13 mouse cellular contexts compared by ENCODE assay signal in genomic region chr5:98253147-98253546, GRCm38 (mm10). TPM values are rescaled to one million over a fixed set of nuclear protein-coding genes. Genes with fewer than 3 reads are reported as not detected.
DNase-seq lines count a peak whose midpoint lies in the region; ATAC-seq and TF ChIP-seq lines count a peak whose summit lies in the region.
"Had no signal": no experiment of that assay in that cellular context is flagged by ENCODE, and none has a peak within 500 bp of the region (broad histone marks: within the 10 kb centered on the region; RNA-seq: fewer than 3 reads in every experiment).

No protein-coding gene starts in this region.

- no peak for TF ChIP-seq POLR2A in thymus, adult 2 months (IDR thresholded peaks at IDR 0.05; ENCODE audit: control insufficient read depth, extremely low read depth, insufficient read depth, low read length, poor library complexity)

- no peak for TF ChIP-seq CTCF in midbrain, postnatal 0 days (IDR thresholded peaks at IDR 0.05)
- TF ChIP-seq CTCF in thymus, adult 2 months (IDR thresholded peaks at IDR 0.05; ENCODE audit: borderline replicate concordance, control insufficient read depth, extremely low read depth, insufficient read depth, low read length, poor library complexity), result no peak

- 19% methylated on average over 6 of the region's 6 CpGs for WGBS in hindbrain, embryonic 10.5 days
- 27% methylated on average over 6 of the region's 6 CpGs for WGBS in hindbrain, embryonic 16.5 days
- WGBS in hindbrain, embryonic 14.5 days, result 19% methylated on average over 6 of the region's 6 CpGs
- 33% methylated on average over 6 of the region's 6 CpGs for WGBS in midbrain, postnatal 0 days
- 33% methylated on average over 6 of the region's 6 CpGs for WGBS in thymus, adult 2 months

- no peak overlapping the region for H3K9ac ChIP-seq in hindbrain, embryonic 16.5 days (ENCODE audit: low read depth, low read length)
- H3K9ac ChIP-seq in hindbrain, embryonic 14.5 days, result no peak overlapping the region
- H3K9ac ChIP-seq in midbrain, postnatal 0 days (replicated peaks; ENCODE audit: low read length, poor library complexity, severe bottlenecking), result no peak overlapping the region
- H3K9ac ChIP-seq: liver, embryonic 13.5 days had no signal

- DNase-seq in hindbrain, embryonic 10.5 days (ENCODE audit: low spot score), result peak; percentile 35
- peak; percentile 63 for DNase-seq in embryo, embryonic 10.5 days (ENCODE audit: low spot score)
- no peak for DNase-seq in hindbrain, embryonic 14.5 days (ENCODE audit: low spot score)
- DNase-seq in midbrain, postnatal 0 days (ENCODE audit: low spot score), result no peak
- no peak for DNase-seq in gastrocnemius, postnatal 14 days
- DNase-seq in thymus, adult 2 months, result no peak
- no peak for DNase-seq in layer of hippocampus, adult 9-10 months (ENCODE audit: low spot score)
- DNase-seq: liver, embryonic 13.5 days had no signal

- intact Hi-C loops in gastrocnemius, postnatal 14 days (cut with DNase I; ENCODE audit: low total_unique reads), result no loop called here

- H3K4me2 ChIP-seq in hindbrain, embryonic 16.5 days (ENCODE audit: low read length), result no peak overlapping the region
- peak overlapping the region; percentile 86 for H3K4me2 ChIP-seq in hindbrain, embryonic 14.5 days (replicated peaks)
- H3K4me2 ChIP-seq in midbrain, postnatal 0 days (ENCODE audit: low read depth, low read length, poor library complexity, severe bottlenecking), result peak overlapping the region; percentile 87; the same call in 1 of the 2 replicates

- no peaks in the 10 kb centered on the region for H3K36me3 ChIP-seq in hindbrain, embryonic 10.5 days
- H3K36me3 ChIP-seq in hindbrain, embryonic 16.5 days (ENCODE audit: control insufficient read depth, insufficient read depth, low read length), result no peaks in the 10 kb centered on the region
- H3K36me3 ChIP-seq in hindbrain, embryonic 14.5 days (replicated peaks; ENCODE audit: control insufficient read depth, insufficient read depth), result no peaks in the 10 kb centered on the region
- no peaks in the 10 kb centered on the region for H3K36me3 ChIP-seq in midbrain, postnatal 0 days (ENCODE audit: insufficient read depth, low read length)
- H3K36me3 ChIP-seq in thymus, adult 2 months (ENCODE audit: control insufficient read depth, insufficient read depth, low read length), result no peaks in the 10 kb centered on the region
- H3K36me3 ChIP-seq: liver, embryonic 13.5 days had no signal

- no peaks in the 10 kb centered on the region for H3K9me3 ChIP-seq in hindbrain, embryonic 10.5 days
- H3K9me3 ChIP-seq in hindbrain, embryonic 16.5 days (ENCODE audit: control insufficient read depth, low read length), result no peaks in the 10 kb centered on the region
- no peaks in the 10 kb centered on the region for H3K9me3 ChIP-seq in hindbrain, embryonic 14.5 days (ENCODE audit: control insufficient read depth, low read length)
- H3K9me3 ChIP-seq in midbrain, postnatal 0 days (ENCODE audit: low read length), result no peaks in the 10 kb centered on the region
- H3K9me3 ChIP-seq: liver, embryonic 13.5 days; megakaryocyte, embryonic 14.5 days had no signal

- peaks cover 84% of the 10 kb centered on the region for H3K27me3 ChIP-seq in hindbrain, embryonic 10.5 days (ENCODE audit: insufficient read depth, poor library complexity, severe bottlenecking)
- peaks cover 10% of the 10 kb centered on the region for H3K27me3 ChIP-seq in hindbrain, embryonic 16.5 days (replicated peaks; ENCODE audit: control insufficient read depth, insufficient read depth, low read length)
- H3K27me3 ChIP-seq in hindbrain, embryonic 14.5 days (ENCODE audit: control insufficient read depth, insufficient read depth, low read length), result peaks cover 49% of the 10 kb centered on the region
- peaks cover 39% of the 10 kb centered on the region for H3K27me3 ChIP-seq in midbrain, postnatal 0 days (ENCODE audit: insufficient read depth, low read length)
- peaks cover 11% of the 10 kb centered on the region; the same call in 1 of the 2 replicates for H3K27me3 ChIP-seq in thymus, adult 2 months (ENCODE audit: control insufficient read depth, insufficient read depth, low read length)

- no peak for ATAC-seq in hindbrain, embryonic 16.5 days
- no peak for ATAC-seq in hindbrain, embryonic 14.5 days (ENCODE audit: low FRiP score)
- ATAC-seq in midbrain, postnatal 0 days (ENCODE audit: low FRiP score), result no peak

- no peak overlapping the region for H3K27ac ChIP-seq in hindbrain, embryonic 10.5 days
- H3K27ac ChIP-seq in hindbrain, embryonic 16.5 days (ENCODE audit: low read depth, low read length), result no peak overlapping the region
- H3K27ac ChIP-seq in hindbrain, embryonic 14.5 days, result no peak overlapping the region
- no peak overlapping the region for H3K27ac ChIP-seq in midbrain, postnatal 0 days (ENCODE audit: low read depth, low read length)
- no peak overlapping the region for H3K27ac ChIP-seq in thymus, adult 2 months (ENCODE audit: control insufficient read depth, insufficient read depth, low read length)
- H3K27ac ChIP-seq: liver, embryonic 13.5 days had no signal

- peaks cover 24% of the 10 kb centered on the region for H3K4me1 ChIP-seq in hindbrain, embryonic 10.5 days (replicated peaks)
- peaks cover 9% of the 10 kb centered on the region for H3K4me1 ChIP-seq in hindbrain, embryonic 16.5 days (ENCODE audit: control insufficient read depth, insufficient read depth, low read depth, low read length)
- no peaks in the 10 kb centered on the region; the same call in none of the 2 replicates for H3K4me1 ChIP-seq in hindbrain, embryonic 14.5 days (replicated peaks; ENCODE audit: control insufficient read depth, insufficient read depth, low read length)
- peaks cover 3% of the 10 kb centered on the region; the same call in 1 of the 2 replicates for H3K4me1 ChIP-seq in midbrain, postnatal 0 days (ENCODE audit: insufficient read depth, low read length)
- H3K4me1 ChIP-seq in thymus, adult 2 months (replicated peaks; ENCODE audit: control insufficient read depth, insufficient read depth, low read length), result no peaks in the 10 kb centered on the region; the same call in 1 of the 2 replicates
- H3K4me1 ChIP-seq: liver, embryonic 13.5 days had no signal

- H3K4me3 ChIP-seq in hindbrain, embryonic 10.5 days, result no peak overlapping the region; the same call in 1 of the 2 replicates
- H3K4me3 ChIP-seq in hindbrain, embryonic 16.5 days (ENCODE audit: low read length), result no peak overlapping the region
- H3K4me3 ChIP-seq in hindbrain, embryonic 14.5 days (replicated peaks; ENCODE audit: low read length), result peak overlapping the region; percentile 47
- no peak overlapping the region for H3K4me3 ChIP-seq in midbrain, postnatal 0 days (ENCODE audit: low read depth, low read length)
- no peak overlapping the region for H3K4me3 ChIP-seq in thymus, adult 2 months (ENCODE audit: control insufficient read depth, insufficient read depth, low read length)

RNA-seq across cellular contexts. Expression of gene Fgf5, which starts 0.8 kb away (rescaled TPM):
- polyA plus RNA-seq in hindbrain, embryonic 10.5 days (2016; fragmentation: Nextera tagmentation; extraction: Ambion mirVana), result 0.29 and 0.31 TPM in 2 replicates
- 2.2 and 2.9 TPM in 2 replicates for polyA plus RNA-seq in hindbrain, embryonic 16.5 days (2015; fragmentation: Nextera tagmentation; extraction: Ambion mirVana)
- 0.37 and 0.44 TPM in 2 replicates for polyA plus RNA-seq in hindbrain, embryonic 14.5 days (2014; fragmentation: Nextera tagmentation; extraction: Ambion mirVana)
- 1.1 TPM in 2 replicates for total RNA-seq in midbrain, postnatal 0 days (2014; rRNA removed)
- polyA plus RNA-seq in midbrain, postnatal 0 days (2015; fragmentation: Nextera tagmentation; extraction: Ambion mirVana), result 0.32 and 0.88 TPM in 2 replicates
- under 1 TPM; 0.37 to 0.71 TPM for total RNA-seq in gastrocnemius, postnatal 14 days (2021)
- not detected in 2 replicates for polyA plus RNA-seq in thymus, adult 2 months (2012; rRNA removed)
- total RNA-seq: adrenal gland, postnatal 25 days; heart, postnatal 36 days had no signal
- polyA plus RNA-seq: urinary bladder, adult 2 months had no signal

Comparison
In these comparisons a context has a peak if more than half of its experiments do, and no peak if none do; other contexts are left out.
1. DNase-seq: peak in hindbrain, embryonic 10.5 days (single experiment) and embryo, embryonic 10.5 days (single experiment); none in hindbrain, embryonic 14.5 days (single experiment), midbrain, postnatal 0 days (single experiment), gastrocnemius, postnatal 14 days (single experiment), thymus, adult 2 months (single experiment) and layer of hippocampus, adult 9-10 months (single experiment).